Mouse (Mus musculus) spleen, postnatal 14 days (tissue): ENCODE data around the gene Fabp7.

ENCODE experiments used
- DNase-seq, 2 experiments: peaks; one replicate each; pipeline ENCODE4 v3.0.0; 2021 to 2022; ENCODE audit warnings: low spot score in 2 of 2

The Fabp7 gene

DNA sequence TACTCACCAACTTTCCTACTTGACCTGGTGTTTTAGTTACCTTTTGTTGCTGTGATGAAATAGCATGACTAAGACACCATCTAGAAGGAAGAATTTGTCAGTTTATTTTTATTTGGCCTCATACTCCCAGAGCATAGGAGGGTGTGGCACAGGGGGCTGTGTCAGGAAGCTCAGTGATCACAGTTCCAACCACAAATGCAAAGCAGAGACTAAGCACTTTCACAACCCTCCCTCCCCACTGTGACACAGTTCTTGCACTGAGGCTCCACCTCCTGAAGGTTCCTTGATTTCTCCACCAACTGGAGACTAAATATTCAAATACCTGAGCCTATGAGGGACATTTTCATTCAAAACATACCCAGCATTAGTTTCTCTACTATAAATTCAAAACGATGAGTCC, 14.8 kb downstream of the Fabp7 start:
- DNase-seq: no peak

DNA sequence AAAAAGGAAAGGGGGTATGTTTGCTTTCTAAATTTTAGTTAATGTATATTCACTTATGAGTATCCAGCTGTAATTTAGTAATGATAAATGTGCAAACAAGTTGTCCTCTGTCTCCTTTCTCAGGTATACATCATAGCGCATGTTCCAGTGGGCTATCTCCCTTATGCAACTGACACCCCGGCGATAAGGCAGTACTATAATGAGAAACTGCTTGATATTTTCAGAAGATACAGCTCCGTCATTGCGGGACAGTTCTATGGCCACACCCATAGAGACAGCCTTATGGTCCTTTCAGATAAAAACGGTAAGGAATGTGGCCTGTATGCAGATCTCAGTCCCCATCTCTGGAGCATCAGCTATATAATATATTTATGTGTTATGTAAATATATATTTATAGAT, 23.1 kb downstream of the Fabp7 start:
- DNase-seq: no peak

DNA sequence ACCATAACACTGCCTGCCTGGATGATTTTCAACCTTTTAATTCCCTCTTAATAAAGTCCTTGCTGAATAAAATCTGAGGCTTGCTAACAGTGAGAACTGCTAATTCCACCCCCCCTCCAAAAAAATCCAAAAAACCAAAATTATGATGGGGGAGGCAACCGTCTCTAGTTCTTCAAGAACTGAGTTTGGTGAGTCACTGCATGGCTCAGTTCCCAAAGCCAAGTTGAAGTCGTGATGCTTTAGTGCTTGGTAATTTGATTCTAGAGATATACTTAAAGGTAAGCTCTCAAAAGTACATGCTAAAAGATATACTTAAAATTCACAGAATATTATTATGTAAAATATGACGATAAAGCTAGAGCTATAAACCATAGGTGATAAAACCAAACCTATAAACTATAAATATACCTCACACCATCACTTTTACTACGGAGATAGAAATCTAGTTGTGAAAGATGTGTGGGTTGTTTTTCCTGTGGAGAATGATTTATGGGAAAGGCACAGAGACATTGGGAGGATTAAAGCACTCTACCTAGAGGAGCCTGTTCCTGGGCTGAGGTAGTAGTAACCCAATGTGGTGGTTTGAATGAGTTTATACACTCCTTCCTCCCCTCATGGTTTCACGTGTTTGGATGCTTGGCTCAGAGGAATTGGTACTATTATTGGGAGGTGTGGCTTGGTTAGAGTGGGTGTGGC, 27.6 kb downstream of the Fabp7 start:
- no peak for DNase-seq

DNA sequence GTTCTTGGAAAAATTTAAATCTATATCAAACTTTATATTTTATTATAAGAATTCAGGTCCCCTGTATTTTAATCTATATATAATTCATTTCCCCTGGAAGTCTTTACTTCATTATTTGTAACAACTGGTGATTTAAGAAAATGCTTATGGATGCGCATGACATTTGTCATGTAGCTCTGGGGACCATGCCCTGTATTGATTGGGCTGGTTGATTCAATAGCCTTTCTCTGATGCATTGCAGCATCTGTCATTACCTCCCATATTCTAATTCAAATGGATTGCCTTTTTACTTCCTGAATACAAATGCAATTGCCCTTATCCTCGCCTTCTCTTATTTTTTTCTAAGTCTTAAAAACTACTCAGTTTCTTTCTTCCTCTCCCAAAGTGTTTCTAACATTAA, 29.6 kb downstream of the Fabp7 start:
- no peak for DNase-seq

DNA sequence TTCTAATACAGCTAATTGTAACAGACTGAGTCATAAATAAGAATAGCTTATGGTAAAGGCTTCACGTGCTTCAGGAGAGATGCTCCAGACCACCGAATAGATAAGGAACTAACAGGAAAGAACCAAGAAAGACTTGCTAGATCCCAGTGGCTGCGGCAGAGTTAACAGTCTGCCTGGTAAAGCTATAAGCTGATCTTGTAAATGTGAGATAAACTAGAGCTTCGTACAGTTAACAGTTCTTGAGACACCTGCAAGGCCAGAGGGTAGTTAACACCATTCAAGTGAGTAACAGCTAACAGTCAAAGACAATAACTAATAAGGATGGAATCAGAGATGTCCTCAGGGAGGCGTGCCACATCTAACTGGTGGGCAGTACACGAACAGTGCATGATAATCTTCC, 31.2 kb downstream of the Fabp7 start:
- DNase-seq: no peak

DNA sequence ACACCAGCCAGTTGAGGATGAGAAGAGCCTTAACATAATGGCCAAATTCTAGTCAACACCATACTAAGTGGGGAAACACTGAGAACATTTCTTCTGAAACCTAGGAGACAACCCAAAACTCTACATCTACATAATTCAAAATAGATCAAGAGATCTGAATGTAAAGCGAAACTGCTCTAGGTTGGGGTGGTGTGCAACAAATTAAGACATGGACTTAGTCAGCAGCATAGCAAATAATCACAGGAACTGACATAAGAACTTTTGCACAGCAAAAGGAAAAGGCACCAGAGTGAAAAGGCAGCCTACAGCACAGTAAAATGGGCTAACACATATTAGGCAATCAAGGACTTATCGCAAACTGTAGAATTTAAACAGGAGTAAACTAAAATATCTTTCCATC, 34.5 kb downstream of the Fabp7 start:
- DNase-seq: no peak

DNA sequence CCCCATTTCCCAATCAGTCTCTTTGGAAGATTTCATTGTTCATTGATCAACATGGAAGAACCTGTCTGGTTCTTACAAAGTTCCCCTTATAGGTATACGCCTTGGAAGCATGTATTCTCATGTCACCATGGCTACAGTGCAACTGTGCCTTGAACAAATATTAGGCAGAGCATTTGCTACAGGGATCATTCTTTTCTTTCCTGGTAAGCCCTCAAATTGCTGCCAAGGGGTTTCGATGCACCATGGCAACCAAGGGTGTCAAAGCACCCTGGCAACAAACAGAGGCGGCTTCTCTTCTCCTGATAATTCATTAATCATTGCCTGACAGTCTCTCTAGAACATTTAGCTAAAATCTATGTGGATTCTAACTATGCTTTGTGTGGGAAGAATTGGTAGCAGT, 37.8 kb downstream of the Fabp7 start:
- DNase-seq: no peak

DNA sequence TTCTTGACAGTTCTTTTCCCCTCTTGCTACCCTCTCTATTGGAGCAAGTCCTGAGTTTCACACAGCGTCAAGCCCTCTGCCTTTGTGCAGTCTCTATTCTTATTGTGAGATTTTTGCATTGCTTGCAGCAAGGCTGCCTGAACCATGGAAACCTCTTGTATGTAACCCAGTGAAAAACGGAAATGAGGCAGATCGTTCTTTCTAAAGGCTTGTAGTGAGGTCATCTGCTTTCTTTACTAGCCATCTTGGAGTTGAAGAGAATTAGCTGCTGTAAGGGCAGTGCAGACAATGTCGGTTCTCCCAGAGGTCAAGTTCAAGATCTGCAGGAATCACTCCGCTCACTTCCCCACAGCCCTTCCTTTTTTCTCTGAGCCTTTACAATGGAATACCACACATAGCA, 44.0 kb downstream of the Fabp7 start:
- no peak for DNase-seq

DNA sequence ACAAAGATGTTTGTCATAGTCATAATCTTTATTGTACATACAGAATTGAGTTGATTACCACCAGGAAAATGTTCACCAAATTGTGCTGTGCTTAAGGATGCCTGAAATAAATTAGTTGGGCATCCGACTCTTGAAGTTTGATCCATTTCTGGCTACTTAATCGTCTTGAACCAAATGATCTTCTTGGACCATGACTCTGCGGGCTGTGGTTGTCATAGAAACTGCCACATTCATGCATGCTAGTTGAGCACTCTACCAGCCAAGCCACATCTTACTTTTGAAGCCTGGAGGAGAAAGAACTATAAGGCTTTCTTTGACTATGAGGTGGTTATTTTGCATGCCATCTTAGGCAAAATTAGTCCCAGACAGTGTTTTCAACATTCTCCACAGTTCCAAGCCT, 44.9 kb downstream of the Fabp7 start:
- no peak for DNase-seq

DNA sequence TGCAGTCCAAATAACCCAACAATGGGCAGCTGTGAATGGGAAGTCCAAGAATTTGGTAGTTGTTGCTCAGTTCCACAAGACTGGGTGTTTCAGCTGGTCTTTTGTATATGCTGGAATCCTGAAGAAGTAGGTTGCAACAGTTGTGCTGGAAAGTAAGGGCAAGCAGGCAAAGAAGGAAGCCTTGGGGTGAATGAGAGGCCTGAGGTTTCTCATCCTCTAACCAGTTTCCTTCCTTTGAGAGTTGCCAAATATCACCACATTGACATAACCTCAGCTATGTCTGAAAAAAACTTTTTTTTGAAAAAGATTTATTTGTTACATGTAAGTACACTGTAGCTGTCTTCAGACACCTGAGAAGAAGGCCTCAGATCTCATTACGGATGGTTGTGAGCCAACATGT, 50.4 kb downstream of the Fabp7 start:
- no peak for DNase-seq

DNA sequence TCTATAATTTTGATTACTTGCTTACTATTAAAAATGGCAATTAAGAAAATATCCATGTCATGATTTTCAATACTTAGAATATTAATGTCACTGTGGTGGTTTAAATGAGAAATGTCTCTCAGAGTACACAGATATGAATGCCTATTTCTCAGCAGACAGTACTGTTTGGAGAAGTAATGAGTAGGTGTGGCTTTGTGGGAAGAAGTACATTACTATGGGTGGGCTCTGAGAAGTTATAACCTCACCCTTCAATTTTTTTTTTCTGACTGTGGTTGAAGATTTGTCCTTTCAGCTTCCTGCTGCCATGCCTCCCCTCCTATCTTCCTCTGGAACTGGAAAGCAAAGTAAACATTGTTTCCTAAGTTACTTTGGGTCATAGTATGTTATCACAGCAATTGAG, 51.3 kb downstream of the Fabp7 start:
- DNase-seq: no peak
